Mouse (Mus musculus) midbrain, postnatal 0 days (tissue): Measurements from ENCODE around the gene Pim2. TPM values are rescaled to one million over a fixed set of nuclear protein-coding genes. Genes with fewer than 3 reads are reported as not detected.

ENCODE experiments used
- ATAC-seq: fragments of 200-750 bp; cut with Nextera tagmentation; 2 replicates; pipeline ENCODE4 v1.8.0; 2017; ENCODE audit warnings: moderate number of reproducible peaks, mild to moderate bottlenecking, moderate TSS enrichment, moderate library complexity; ENCODE audit not compliant: low FRiP score
- DNase-seq: peaks from one replicate; pipeline ENCODE4 v3.0.0-alpha.2; 2015; ENCODE audit warnings: low spot score
- H3K27ac ChIP-seq: fragments of 300-500 bp; sonication (generic); 2 replicates; pipeline ENCODE4 v1.5.1; 2014; ENCODE audit warnings: low read depth, mild to moderate bottlenecking, low read length, mixed read lengths
- H3K27me3 ChIP-seq: fragments of 300-500 bp; sonication (generic); 2 replicates; pipeline ENCODE4 v1.6.1; 2014; ENCODE audit warnings: low read length, control low read depth, mixed read lengths; ENCODE audit not compliant: insufficient read depth
- H3K36me3 ChIP-seq: fragments of 300-500 bp; sonication (generic); 2 replicates; pipeline ENCODE4 v1.6.1; 2014; ENCODE audit warnings: low read length, control low read depth, mixed read lengths; ENCODE audit not compliant: insufficient read depth
- H3K4me1 ChIP-seq: fragments of 300-500 bp; sonication (generic); 2 replicates; pipeline ENCODE4 v1.6.1; 2014; ENCODE audit warnings: mild to moderate bottlenecking, control low read depth, antibody characterized with exemption, low read length, mixed read lengths; ENCODE audit not compliant: insufficient read depth
- H3K4me2 ChIP-seq: fragments of 300-500 bp; sonication (generic); 2 replicates; pipeline ENCODE4 v1.6.1; 2014; ENCODE audit warnings: low read depth, mild to moderate bottlenecking, low read length, mixed read lengths; ENCODE audit not compliant: poor library complexity, severe bottlenecking
- H3K4me3 ChIP-seq: fragments of 300-500 bp; sonication (generic); 2 replicates; pipeline ENCODE4 v1.5.1; 2014; ENCODE audit warnings: low read depth, mild to moderate bottlenecking, low read length, moderate library complexity
- H3K9ac ChIP-seq: fragments of 300-500 bp; sonication (generic); replicated peaks from 2 replicates; pipeline ENCODE4 v1.6.1; 2014; ENCODE audit warnings: mild to moderate bottlenecking, low read length, moderate library complexity, mixed read lengths; ENCODE audit not compliant: poor library complexity, severe bottlenecking
- H3K9me3 ChIP-seq: fragments of 300-500 bp; sonication (generic); 2 replicates; pipeline ENCODE4 v1.6.1; 2016; ENCODE audit warnings: low read length, control low read depth
- CTCF ChIP-seq: IDR thresholded peaks from 2 replicates; pipeline ENCODE4 v1.5.1; 2016; ENCODE audit warnings: antibody characterized with exemption, mild to moderate bottlenecking
- WGBS: fragments of 180-500 bp; shearing (Covaris S2); extraction: QIAGEN DNeasy Blood & Tissue Kit; methylation state at CpG from one replicate; pipeline ENCODE4 v1.1.7; 2014; 5-methylcytosine and 5-hydroxymethylcytosine counted together
- polyA plus RNA-seq: library from polyadenylated mRNA; unstranded; fragments of >200 nt; fragmentation: Nextera tagmentation; extraction: Ambion mirVana; gene quantifications from 2 replicates; pipeline ENCODE4 v1.2.1, GENCODE M21; 2015
- total RNA-seq: library from RNA; depleted of rRNA; stranded (reverse); fragments of >200 nt; gene quantifications from 2 replicates; pipeline ENCODE4 v1.2.3, GENCODE M21; 2014; rRNA removed

The Pim2 gene
- total RNA-seq (12.7 and 17.4 TPM in 2 replicates), polyA plus RNA-seq (20.4 and 20.9 TPM in 2 replicates)

GRCm38 (mm10) chrX:7878007-7878419 lies at the start of gene Pim2:
Gene Pim2 (plus strand): TSS chrX:7878262.
- 23% methylated on average over 27 of the region's 38 CpGs for WGBS
- H3K4me1 ChIP-seq, result no peaks in the 10 kb centered on the region
- peak; percentile 86 for ATAC-seq

GRCm38 (mm10) chrX:7837146-7837545 lies 40.9 kb upstream of the Pim2 start:
- WGBS, result 82% methylated on average over 1 of the region's 1 CpGs
- no peaks in the 10 kb centered on the region for H3K4me1 ChIP-seq
- ATAC-seq (no peak), DNase-seq (no peak)
- H3K27ac ChIP-seq, result no peak overlapping the region
- no peak for TF ChIP-seq CTCF
- peaks cover 2% of the 10 kb centered on the region; the same call in 1 of the 2 replicates for H3K36me3 ChIP-seq
- H3K27me3 ChIP-seq, result no peaks in the 10 kb centered on the region
- H3K9me3 ChIP-seq, result no peaks in the 10 kb centered on the region
- H3K4me3 ChIP-seq, result no peak overlapping the region
- H3K4me2 ChIP-seq, result no peak overlapping the region
- no peak overlapping the region for H3K9ac ChIP-seq

More at GRCm38 (mm10) chrX:7878007-7878419, at the start of gene Pim2:
- no peaks in the 10 kb centered on the region for H3K9me3 ChIP-seq
- H3K9ac ChIP-seq, result peak within 1 kb of the TSS; percentile 55
- peak within 1 kb of the TSS; percentile 51 for H3K4me3 ChIP-seq
- peak within 1 kb of the TSS; percentile 51 for H3K27ac ChIP-seq
- TF ChIP-seq CTCF, result peak; percentile 15; the same call in 1 of the 2 replicates
- DNase-seq, result peak; percentile 87
- 0 out of 2 replicates have a peak, but pooled peaks cover 7% of the 10 kb centered on the region for H3K36me3 ChIP-seq
- no peaks in the 10 kb centered on the region for H3K27me3 ChIP-seq
- H3K4me2 ChIP-seq, result peak within 1 kb of the TSS; percentile 58

- Histone ChIP-seq H3K4me2 (0 out of 2 replicates have a peak overlapping the region, but pooled peaks have one; percentile 20), H3K4me3 (peak overlapping the region; percentile 64; the same call in 1 of the 2 replicates), H3K9ac (no peak overlapping the region), H3K27me3 (no peaks in the 10 kb centered on the region), H3K36me3 (no peaks in the 10 kb centered on the region), H3K27ac (no peak overlapping the region), H3K9me3 (no peaks in the 10 kb centered on the region), H3K4me1 (no peaks in the 10 kb centered on the region)
- no peak for ATAC-seq
- DNase-seq, result no peak
- no peak for TF ChIP-seq CTCF
- 19% methylated on average over 7 of the region's 7 CpGs for WGBS
Measured at GRCm38 (mm10) chrX:7840842-7841162, 37.3 kb upstream of the Pim2 start.

- DNase-seq (peak; percentile 97), ATAC-seq (peak; percentile 97)
- peak within 1 kb of the TSS; percentile 64 for H3K4me3 ChIP-seq
- no peaks in the 10 kb centered on the region for H3K27me3 ChIP-seq
- no peak for TF ChIP-seq CTCF
- no peaks in the 10 kb centered on the region for H3K4me1 ChIP-seq
- peak within 1 kb of the TSS; percentile 63 for H3K4me2 ChIP-seq
- no peaks in the 10 kb centered on the region for H3K9me3 ChIP-seq
- 25% methylated on average over 68 of the region's 74 CpGs for WGBS
- H3K27ac ChIP-seq, result peak within 1 kb of the TSS; percentile 83
- peak within 1 kb of the TSS; percentile 78 for H3K9ac ChIP-seq
- H3K36me3 ChIP-seq, result no peaks in the 10 kb centered on the region
Measured at GRCm38 (mm10) chrX:7841163-7842162, 36.6 kb upstream of the Pim2 start, which contains the start of gene Otud5. Gene Otud5 (plus strand): TSS chrX:7841364.

DNA sequence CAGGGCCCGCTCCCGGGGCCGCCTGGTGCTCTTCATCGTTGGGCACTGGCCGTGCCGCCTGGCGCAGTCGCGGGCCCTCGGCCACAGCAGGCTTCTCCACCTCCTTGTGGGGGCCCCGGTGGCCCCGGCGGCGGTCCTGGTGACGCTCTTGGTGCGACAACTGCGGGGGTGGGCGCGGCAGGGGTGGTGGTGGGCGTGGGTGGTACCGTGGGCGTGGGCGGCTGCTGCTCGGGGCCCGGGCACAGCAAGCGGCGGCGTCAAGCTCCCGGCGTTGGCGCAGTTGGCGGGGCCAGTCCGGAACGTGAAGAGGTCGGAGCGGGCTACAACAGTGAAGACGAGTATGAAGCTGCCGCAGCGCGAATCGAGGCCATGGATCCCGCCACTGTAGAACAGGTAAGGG lies 35.7 kb upstream of the Pim2 start:
- no peaks in the 10 kb centered on the region for H3K36me3 ChIP-seq
- H3K9me3 ChIP-seq, result no peaks in the 10 kb centered on the region
- DNase-seq, result no peak
- H3K4me2 ChIP-seq, result peak overlapping the region; percentile 63
- peak overlapping the region; percentile 64 for H3K4me3 ChIP-seq
- no peaks in the 10 kb centered on the region for H3K27me3 ChIP-seq
- no peak for ATAC-seq
- 40% methylated on average over 24 of the region's 42 CpGs for WGBS
- TF ChIP-seq CTCF, result no peak
- H3K27ac ChIP-seq, result peak overlapping the region; percentile 83
- no peaks in the 10 kb centered on the region for H3K4me1 ChIP-seq
- peak overlapping the region; percentile 78 for H3K9ac ChIP-seq

GRCm38 (mm10) chrX:7847845-7848244 lies 30.2 kb upstream of the Pim2 start:
- H3K27ac ChIP-seq, result no peak overlapping the region
- peak; percentile 68 for DNase-seq
- 54% methylated on average over 2 of the region's 2 CpGs for WGBS

More at GRCm38 (mm10) chrX:7847845-7848244, 30.2 kb upstream of the Pim2 start:
- no peaks in the 10 kb centered on the region for H3K27me3 ChIP-seq
- no peak overlapping the region for H3K4me2 ChIP-seq
- H3K4me1 ChIP-seq, result no peaks in the 10 kb centered on the region
- no peaks in the 10 kb centered on the region for H3K9me3 ChIP-seq
- no peak for TF ChIP-seq CTCF
- H3K36me3 ChIP-seq, result 0 out of 2 replicates have a peak, but pooled peaks cover 3% of the 10 kb centered on the region
- H3K9ac ChIP-seq, result no peak overlapping the region
- H3K4me3 ChIP-seq, result no peak overlapping the region
- ATAC-seq, result no peak; the same call in 1 of the 2 replicates
